Mouse (Mus musculus) layer of hippocampus, adult 9-11 months (tissue): ENCODE measurements at regions not wholly inside any gene's neighbourhood (a gene's known extent, or its start where the extent isn't known, plus 50 kb on each side); places are given as distances from the start of the nearest gene placed in this dataset.

ENCODE experiments used
- DNase-seq: peaks from one replicate; pipeline ENCODE4 v3.0.0; 2022

DNA sequence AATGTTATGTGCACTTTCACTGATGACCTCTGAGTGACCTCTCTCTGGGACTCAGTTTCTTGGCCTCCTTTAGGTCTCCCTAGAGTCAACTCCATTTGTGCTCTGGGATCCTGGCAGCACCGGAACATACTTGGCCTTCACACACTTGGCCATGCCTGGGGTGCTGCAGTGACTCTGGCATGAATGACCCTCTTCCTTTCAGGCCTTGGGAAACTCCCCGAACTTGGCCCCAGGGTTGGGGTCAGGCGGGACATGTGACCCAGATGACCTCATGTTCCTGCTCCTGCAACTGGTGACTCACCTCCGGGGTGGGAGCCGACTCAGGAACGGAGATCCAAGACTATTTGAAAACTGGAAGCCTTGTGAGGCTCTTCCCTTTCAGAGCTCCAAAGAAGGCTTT is 159.2 kb downstream of the Cyp26b1 start:
- DNase-seq: no peak

DNA sequence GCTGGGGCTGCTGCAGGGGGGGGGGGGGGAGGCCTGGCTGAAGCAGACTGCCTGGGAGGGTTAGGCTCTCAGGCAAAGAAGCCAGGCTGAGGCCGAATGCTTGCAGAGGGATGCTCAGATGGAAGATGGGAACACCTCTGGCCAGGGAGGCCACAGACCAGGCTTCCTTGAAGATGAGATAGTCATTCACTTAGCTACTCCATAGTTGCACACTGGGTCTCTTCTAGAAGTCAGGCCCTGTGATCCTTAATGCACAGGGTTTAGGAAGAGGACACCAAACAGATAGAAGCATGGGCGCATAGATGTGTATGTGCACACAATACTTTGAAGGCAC is 162.1 kb downstream of the Cyp26b1 start:
- no peak for DNase-seq

DNA sequence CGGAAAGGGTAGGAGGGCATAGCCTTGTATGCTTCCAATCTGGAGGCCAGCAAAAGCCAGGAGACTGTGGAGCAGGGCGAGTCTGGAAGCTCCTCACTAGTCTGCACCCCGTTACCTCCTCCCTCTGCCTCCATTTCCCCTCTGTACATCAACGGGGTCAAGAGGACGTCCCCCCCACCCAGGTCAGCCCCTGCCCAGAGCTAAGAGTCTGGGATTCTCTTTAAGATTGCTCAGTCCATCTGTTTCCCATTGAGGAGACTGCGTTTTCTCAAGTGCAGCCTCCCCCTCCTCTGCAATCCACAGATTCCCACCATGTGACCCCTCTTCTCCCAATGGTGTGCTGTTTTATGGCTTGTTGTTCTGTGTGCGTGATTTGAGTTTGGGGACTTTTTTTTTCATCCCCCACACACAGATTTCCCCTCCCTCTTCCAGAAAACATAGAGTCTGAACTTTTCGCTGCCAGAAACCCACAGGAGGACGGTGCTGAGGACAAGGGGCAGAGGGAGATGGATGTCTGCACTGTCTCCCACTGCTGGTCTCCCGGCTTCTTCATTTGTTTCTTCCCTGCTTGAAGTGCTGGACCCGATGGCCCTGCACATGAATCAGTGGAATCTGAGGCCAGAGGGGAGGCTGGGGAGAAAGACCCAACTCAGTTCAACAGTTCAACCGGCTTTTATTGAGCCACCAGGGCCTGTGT is 162.6 kb downstream of the Cyp26b1 start:
- no peak for DNase-seq

DNA sequence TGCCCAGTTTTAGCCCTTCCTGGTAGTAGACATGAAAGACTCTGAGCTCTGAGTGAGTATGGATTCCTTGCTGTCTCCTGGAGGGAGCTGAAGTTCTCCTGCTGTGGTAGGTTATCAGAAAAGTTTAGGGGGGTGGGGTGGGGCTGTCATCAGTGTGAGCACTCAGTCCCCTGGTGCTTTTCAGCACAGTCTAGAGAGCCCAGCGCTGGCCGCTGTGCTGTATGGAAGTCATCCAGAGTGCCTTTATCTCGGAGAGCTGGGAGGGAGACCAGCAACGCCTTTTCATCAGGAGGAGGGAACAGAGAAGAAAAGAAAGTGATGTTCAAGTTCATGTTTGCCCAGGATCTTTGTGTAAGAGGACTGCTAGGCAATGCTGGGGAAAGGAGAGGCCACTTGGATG is 163.6 kb downstream of the Cyp26b1 start:
- DNase-seq: no peak

DNA sequence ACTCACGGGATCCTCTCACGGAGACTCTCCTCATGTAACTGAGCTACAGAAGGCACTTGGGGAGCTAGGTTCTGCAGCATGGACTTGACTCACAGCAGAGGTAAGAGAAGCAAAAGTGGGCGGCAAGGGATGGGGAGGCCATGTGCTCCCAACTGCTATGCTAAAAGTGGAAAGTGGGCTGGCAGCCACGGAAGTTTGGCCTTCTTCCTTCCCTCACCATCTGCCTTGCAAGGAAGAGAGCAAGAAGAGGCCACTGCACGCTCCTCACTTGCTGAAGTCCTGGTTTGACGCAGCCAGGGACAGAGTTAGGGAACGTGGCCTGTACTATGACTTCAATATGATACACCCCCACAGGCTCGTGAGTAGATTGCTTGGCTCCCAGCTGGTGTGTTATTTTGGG is 164.5 kb downstream of the Cyp26b1 start:
- DNase-seq: peak; percentile 71

DNA sequence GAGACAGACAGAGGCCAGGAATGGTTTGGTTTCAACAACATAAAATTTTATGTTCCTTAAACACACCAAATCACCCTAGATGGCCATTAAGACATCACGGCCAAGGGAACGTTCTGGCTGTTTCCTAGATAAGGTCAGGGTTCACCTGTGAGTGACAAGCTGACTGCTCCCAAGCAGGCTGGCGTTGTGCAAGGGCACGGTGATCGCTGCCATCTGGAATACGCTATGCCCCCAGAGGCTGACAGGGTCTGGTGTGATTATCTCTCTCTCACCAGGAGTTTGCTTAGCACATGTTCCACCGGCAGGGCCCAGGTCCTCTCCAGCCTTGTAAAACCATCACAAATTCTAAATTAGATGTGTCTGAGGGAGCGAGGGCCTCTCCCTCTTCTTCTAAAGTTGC is 167.0 kb downstream of the Cyp26b1 start:
- DNase-seq: no peak

DNA sequence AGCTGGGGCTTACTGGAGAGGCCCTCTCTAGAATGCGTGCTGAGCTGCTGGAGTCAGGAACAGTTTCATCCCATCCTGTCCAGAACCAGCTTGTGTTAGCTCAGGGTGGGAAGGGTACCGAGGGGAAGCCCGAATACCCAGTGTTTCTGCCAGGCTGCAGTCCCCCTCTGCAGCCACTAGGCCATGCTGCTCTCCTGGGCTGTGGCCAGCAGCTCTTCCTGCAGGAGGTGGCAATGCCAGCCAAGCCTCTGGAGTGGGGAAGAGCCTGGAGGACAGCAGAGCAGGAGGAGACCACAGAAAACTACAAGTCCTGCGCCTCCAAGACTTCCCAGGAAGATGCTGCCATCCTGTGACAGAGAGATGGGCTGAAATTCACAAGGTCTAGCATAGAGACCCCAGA is 167.9 kb downstream of the Cyp26b1 start:
- peak; percentile 23 for DNase-seq

DNA sequence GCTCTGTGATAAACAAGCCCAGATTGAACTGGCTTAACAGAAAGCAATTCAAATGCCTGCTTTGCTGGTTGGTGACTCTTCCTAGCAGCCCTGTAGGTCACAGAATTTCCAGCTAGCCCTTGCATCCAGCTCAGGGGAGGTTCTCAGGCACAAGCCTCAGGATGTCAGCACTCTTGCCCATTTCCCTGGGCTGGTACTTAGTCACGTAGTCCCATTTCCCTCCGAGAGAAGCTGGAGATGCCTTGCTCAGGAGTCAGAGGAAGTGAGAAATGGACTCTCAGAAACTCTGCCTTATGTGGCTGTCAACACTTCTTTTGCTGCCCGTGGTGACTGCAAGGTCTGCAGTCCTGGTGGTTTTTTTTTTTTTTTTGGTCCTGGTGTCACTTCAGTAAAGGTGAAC is 170.8 kb downstream of the Cyp26b1 start:
- no peak for DNase-seq

DNA sequence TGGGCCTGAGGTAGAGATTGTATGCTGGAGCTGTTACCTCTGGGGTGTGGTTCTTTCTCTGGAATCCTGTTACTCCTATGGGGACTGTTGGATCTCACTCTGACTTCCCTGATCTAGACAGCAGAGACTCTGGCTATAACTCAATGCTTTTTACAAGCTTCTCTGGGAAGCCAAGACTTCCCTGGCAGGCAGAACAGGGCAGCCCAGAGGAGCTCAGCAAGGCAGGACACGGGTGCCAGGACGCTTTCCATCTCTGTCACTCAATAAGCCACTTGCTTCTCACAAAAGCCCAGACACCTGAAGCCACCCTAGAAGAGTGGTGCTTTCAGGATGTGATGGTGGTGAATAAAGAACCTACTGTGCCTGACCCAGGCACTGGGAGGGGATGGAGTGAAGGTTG is 174.0 kb downstream of the Cyp26b1 start:
- DNase-seq: no peak

DNA sequence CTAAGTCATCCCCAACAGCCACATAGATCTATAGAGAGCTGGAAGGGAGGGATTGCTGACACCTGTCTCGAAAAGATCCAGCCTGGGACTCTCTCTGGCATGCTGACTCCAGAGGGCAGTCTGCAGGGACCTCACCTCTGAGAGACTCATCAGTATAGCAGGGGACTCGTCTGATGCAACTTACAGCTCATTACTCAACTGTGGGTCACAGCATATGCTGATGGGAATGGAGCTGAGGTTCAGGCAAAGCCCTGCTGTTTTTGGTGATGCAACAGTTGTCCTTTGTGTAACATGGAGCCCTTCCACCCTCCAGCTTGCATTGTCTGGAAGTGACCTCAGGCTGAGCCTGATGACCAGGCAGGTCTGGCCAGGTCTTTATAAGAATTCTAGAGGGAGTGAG is 174.4 kb downstream of the Cyp26b1 start:
- DNase-seq: no peak

DNA sequence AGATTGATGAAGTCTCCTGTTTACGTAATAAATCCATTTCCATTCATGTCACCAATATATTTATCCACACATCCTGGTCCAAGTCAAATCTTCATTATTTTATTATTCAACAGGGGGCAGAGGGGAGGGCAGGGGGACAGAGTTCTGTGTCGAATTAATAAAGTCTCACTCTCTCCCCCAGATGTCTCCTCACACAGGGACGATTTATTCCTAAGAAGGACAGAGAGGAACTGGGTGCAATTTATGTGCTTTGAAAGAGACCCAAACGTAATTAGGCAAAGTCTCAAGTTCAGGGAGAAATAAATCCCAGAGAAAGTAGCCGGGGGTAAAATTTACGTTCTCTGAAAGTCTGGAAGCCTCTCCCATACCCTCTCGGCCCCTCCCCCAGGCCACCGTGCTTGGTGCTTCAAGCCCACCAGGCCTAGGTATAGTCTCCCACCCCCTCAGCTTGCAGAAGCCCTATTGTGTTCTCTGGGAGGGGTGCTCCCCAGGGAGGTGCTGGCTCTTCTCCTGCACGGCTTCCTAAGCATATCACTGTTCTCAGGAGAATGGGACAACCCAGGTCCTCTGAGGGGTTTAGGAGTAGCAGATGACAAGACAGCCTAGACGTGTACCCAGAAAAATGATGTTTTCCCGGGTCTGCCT is 176.6 kb downstream of the Cyp26b1 start:
- no peak for DNase-seq

DNA sequence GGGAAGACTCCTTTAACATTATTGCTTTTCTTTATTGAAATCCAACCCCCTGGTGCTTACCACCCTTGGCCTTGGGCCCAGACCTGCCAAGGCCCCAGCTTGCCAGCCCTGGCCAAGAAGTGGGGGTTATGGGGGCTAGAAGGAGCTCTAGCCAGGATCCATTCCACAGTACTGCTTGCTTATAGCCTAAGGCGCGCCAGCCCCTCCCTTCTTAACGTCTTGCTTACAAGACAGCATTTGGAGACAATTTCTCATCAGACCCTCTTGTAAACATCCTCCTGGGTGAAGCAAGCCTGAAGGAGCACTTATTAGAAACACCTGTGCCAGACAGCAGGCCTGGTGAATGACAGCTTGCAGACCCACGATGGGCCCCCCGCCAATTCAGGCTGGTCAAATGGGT is 179.3 kb downstream of the Cyp26b1 start:
- DNase-seq: no peak

DNA sequence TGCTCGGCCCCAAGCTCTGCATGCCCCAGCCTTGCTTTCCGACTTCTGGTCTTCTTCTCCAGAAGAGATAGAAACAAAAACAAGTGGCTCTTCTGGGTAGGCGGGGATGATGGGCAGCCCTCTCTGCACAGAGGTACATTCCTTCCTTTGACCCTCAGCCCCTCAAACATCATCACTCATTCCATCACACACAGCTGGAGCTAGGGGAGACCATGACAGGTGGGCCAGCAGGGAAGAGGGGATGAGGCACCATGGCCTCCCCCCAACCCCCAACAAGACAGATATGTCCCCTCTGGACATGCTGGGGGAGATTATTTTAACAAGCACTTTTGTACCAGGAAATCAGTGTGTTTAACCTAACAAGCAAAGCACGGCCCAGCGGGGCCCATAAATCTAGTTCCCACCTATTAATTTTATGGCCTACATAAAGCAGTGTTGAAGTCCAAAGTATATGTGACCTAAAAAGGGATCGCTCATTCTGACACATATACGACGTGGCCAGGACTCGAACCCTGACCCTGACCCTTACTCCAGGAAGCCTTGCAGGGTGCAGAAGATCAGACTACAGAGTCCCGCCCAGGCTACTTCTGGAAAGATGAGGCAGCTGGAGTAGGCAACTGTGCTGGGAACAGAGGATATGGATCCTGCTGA is 183.7 kb downstream of the Cyp26b1 start:
- DNase-seq: no peak

DNA sequence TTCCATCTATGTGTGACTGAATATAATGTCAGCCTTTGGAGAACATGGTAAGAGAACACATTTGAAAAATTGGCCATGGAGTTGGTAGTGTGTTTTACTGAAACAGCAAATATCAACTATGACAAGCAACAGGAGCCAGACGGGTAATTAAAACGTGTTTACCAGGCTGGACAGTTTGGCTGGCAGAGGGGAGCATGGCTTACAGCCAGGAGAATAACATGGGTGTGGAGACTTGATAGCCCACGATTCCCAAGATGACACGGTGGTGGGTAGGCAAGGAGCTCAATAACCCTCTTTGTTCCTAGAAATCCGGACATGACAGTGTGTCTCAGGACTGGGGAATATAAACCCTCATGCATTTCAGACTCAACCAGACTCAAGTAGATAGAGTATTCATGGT is 185.2 kb downstream of the Cyp26b1 start:
- no peak for DNase-seq

DNA sequence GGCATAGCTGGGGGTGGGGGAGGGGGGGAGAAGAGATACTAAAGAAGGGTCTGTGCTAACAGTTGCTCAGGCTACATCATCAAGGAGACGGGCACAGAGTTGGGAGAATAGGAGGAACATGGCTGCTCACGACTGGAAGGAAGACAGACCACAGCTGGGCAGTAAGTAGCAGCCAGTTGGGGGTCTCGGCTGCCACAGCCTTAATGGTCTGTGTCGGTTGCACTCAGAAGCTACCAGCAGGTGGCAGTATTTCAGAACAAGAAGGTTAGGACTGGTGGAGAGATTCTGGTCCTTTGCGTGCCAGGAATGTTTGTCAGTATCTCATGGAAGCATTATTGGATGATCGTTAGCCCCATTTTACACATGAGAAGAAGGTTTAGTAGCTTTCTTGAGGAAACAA is 185.9 kb downstream of the Cyp26b1 start:
- peak; percentile 57 for DNase-seq

DNA sequence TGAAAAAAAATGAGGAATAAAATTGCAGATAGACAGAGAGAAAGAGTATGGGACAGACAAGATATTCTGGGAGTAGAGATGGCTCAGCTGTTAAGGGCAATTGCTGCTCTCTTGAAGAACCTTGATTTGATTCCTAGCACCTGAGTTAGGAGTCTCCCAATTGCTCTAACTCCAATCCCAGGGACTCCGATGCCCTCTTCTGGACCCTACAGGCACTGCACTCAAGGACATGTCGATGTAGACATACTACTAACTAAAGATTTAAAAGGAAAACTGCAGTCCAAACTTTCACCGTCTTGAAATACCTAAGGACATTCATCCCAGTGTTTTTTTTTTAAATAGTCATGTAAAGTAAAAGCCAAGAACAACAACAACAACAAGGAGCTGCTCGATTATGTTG is 189.0 kb downstream of the Cyp26b1 start:
- DNase-seq: no peak

DNA sequence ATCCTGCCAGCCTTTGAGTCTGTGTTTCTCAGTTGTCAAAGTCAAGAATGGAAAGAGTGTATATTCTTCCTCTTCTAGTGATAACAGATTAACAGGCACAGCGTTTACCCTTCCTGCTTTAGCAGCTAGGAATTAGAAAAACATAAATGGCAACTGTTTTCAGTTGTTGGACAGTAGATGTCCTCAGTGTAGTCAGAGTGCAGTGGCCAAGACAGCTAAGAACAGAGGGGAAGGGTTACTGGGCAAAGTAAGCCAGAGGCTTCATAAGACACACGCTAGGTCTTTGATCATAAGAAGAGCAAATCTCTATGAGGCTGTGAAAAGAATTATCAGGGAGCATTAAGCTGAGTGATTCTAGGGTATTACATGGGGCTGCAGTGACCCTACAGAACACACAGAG is 191.3 kb downstream of the Cyp26b1 start:
- no peak for DNase-seq

DNA sequence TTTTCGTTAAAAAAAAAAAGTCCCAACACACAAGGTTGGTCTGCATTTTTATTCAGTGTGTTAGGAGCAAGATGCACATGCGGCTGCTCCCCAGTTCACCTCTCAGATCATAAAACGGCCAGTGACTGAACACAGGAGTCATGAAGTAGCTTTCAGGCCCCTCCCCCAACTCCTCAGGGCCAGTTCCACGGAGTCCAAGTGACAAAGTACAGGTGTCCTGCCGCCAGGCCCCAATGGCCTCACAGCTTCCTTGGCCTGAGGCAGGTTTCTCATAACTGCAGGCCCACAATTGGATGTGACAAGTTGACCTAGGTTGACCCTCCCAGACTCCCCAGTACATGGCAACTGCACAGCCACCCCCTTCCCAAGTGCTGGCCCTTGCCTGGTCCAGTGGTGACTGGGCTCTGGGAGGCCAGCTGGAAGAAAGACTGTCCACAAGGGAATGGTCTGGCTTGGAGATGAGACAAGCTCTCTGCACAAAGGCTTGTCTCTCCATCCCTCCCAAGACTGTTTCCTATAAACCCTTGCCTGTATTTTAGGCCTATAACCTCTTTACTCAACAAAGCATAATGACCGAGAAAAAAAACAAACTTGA is 199.1 kb downstream of the Cyp26b1 start:
- DNase-seq: no peak

DNA sequence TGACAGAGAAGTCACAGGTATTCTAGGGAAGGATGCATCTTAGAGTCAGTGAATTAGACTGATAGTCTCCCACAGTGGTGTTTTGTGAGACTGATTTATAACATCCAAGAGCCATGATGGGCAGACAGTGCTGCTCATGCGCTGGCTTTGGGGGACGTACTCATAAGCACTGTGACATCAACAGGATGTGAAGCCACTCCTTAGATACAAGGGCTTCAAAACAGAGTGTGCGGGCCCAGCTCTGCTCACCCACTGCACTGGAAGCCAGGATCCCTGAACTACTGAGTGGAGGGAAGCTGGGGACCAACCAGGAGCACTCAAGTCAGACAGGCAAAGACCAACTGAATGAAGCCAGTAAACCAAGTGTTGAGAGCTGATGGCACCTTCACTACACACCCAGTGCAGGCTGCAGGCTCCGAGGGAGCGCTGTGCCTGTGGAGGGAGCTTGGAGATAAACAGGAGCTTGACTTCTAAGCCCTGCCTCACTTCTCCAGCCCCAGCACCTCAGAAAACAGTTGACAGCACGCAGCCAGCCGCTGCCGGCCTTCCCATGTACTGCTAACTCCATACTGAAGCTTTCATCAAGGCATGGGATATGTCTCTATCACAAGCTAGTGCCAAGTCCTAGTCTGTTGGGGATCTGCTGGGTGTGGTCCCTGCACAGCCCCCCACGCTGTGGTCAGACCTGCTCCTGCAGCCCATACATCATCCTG is 200.0 kb downstream of the Cyp26b1 start:
- no peak for DNase-seq

DNA sequence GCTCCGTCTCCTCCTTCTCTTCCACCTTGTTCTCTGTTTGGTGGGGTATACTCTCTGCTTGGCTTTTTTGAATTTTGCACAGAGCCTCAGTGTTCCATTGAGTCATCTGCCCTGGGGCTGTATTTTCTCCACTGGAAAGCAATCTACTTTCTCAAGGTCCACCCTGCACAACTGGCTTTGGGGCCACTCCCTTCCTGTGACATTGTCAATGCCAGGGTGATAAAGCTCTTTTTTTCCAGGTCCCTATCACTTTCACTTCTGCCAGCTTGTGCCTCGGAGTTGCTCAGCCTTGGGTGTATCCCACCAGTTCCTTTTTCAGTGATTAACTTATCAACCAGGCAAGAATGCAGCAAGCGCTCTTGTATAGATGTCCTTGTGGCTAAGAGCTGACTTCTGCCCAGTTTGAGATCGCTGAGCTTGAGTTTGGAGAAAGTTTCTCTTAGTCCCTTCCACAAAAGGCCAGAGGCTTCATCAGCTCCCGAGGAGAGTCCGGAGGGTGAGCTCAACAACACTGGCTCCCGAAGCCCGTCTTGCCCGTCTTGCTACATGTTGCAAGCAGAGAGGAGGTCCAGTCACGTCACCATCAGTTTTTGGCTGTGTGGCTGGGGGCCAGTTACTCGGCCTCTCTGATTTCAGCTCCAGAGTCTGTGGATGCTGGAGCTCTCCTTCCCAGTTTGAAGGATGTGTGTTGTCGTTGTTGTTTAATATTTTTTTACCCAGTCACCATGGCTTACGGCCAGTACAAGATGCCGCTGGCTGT is 200.8 kb downstream of the Cyp26b1 start:
- no peak for DNase-seq

DNA sequence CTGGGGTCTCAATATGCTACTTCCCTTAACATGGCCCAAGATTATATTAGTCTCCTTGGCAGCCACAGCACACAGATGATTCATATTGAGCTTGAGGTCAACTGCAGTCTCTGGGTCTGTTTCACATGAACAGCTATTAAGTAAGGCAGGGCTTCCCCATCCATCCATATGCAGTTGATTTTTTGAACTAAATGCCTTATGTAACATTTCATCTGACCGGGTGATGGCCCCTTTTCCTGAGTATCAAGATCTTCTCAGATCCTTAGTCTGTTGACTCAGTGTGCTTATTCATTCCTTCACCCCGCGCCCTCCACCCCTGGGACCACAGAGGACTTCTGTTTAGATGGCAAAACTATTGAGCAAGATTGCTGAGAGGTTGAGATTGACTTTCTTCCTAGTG is 202.7 kb downstream of the Cyp26b1 start:
- no peak for DNase-seq

DNA sequence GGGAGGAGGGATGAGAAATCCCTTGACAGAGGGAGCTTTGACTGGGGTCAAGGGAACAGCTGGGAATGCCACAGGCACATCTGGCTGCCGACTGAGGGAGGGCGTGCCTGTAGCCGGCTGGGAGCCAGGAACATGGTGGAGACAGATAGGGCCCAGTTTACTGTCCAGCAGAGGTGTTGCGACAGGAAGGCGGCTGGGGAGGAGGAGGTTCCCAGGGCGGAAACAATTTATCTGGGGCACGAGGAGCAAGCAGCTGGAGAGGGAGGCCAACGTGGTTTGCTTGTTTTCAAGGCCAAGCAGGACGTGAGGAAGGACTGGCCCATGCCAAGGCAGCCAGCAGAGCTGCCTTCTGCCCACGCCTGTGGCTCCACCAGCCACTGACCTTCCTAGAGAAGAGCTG is 208.0 kb downstream of the Cyp26b1 start:
- peak; percentile 11 for DNase-seq

DNA sequence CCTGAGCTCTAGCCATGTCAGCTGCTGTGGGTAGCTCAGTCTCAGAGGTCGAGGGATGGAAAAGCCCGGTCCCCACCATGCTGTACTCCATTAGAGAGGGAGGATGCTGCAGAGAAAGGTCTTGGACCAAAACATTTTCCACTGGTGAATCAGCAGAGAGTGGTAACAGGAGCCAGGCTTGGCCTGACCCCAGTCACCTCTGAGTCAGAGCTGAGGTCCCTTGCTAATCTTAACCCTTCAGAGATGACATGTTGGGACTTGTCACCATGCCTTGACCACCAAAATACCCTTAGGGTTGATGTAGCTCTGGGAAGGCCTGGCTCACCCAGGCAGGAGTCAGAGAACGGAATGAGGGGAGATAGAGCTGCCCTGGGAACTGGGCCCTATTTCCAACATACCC is 210.0 kb downstream of the Cyp26b1 start:
- DNase-seq: no peak
